Mouse (Mus musculus): ENCODE data around the gene Olfr1320. TPM values are rescaled to one million over a fixed set of nuclear protein-coding genes. Genes with fewer than 3 reads are reported as not detected.
"Not testable (repeated sequence)": the region's sequence is repeated elsewhere in the genome, so short reads cannot be mapped to it uniquely, and the experiment has no call there.

Gene Olfr1320
- polyA plus RNA-seq (2014; fragmentation: Nextera tagmentation; extraction: Ambion mirVana): not detected in 2 replicates

DNA sequence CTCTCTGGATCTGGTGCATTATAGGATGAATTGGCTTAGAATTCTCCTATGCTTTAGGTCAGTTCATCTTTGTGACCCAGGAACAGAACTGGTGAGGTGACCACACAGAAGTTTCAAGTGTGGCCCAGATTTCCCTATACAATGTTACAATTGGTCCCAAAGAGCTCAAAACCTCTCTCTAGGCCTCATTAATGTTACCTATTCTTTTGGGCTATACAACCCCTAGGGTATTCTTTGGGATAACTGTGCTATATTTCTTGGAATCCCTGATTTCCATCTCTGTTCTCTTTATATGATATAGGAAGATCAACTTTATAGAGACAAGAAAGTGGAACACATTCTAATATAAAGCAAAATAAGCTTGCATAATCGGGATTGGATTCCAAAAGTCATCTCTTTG lies at the start of gene Olfr1320:
Olfr1320 (plus strand) TSS at position 301 of the 400 bp plus-strand sequence.
- WGBS: 90% methylated on average over 1 of the region's 1 CpGs
- Histone ChIP-seq H3K36me3 (ENCODE audit: insufficient read depth) (no peaks in the 10 kb centered on the region), H3K9ac (no peak within 1 kb of the TSS), H3K27ac (ENCODE audit: low read depth) (no peak within 1 kb of the TSS), H3K9me3 (ENCODE audit: low read depth, low read length) (no peaks in the 10 kb centered on the region), H3K27me3 (ENCODE audit: insufficient read depth, low read length) (no peaks in the 10 kb centered on the region), H3K4me2 (no peak within 1 kb of the TSS), H3K4me3 (ENCODE audit: low read depth, low read length) (no peak within 1 kb of the TSS), H3K4me1 (ENCODE audit: insufficient read depth) (no peaks in the 10 kb centered on the region)
- no peak for DNase-seq
- no peak for ATAC-seq (ENCODE audit: insufficient read depth)
- no peak for TF ChIP-seq CTCF (IDR thresholded peaks at IDR 0.05; ENCODE audit: low read depth)

DNA sequence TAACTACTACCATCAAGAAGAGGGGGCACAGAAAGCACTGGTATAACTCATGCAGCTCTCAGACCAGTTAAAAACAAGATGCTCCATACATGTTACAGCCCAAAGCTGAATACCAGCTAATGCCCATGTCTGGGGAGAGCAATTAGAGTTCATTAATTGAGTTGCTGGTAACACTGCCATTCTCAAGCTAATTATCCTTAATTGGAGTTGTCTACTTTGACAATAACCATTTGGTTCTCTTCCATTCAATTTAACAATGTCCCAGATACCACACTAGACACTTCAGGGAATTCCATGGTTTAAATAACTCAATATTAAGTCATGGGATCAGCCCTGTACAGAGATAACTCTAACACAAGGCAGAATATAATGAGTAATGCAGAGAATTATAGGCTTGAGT lies 44.6 kb upstream of the Olfr1320 start:
- Histone ChIP-seq H3K27me3 (ENCODE audit: insufficient read depth, low read length) (no peaks in the 10 kb centered on the region), H3K4me1 (ENCODE audit: insufficient read depth) (no peaks in the 10 kb centered on the region), H3K9ac (no peak overlapping the region), H3K27ac (ENCODE audit: low read depth) (no peak overlapping the region), H3K4me3 (ENCODE audit: low read depth, low read length) (no peak overlapping the region), H3K36me3 (ENCODE audit: insufficient read depth) (no peaks in the 10 kb centered on the region), H3K4me2 (no peak overlapping the region), H3K9me3 (ENCODE audit: low read depth, low read length) (no peaks in the 10 kb centered on the region)
- no peak for DNase-seq
- TF ChIP-seq CTCF (IDR thresholded peaks at IDR 0.05; ENCODE audit: low read depth): no peak
- ATAC-seq (ENCODE audit: insufficient read depth): no peak

DNA sequence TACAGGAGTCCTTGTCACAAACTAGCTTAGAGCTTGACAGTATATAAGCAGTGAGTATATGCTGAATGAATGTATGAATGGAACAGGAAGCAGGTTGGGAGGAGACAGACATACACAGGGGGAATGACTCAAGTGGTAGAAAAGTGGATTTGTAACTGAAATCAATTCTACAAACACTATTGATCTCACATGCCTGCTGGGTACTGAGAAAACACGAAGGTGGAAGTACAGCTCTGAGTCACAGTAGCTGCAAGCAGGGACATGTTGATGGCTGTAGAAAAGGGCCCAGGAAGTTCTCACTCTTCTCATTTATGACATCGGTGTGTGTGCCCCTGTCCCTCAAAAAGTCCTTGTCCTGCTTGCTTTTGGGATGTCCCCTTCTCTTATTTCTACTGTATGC lies 40.9 kb upstream of the Olfr1320 start:
- H3K9ac ChIP-seq: no peak overlapping the region
- no peaks in the 10 kb centered on the region for H3K36me3 ChIP-seq (ENCODE audit: insufficient read depth)
- H3K9me3 ChIP-seq (ENCODE audit: low read depth, low read length): no peaks in the 10 kb centered on the region
- no peak for TF ChIP-seq CTCF (IDR thresholded peaks at IDR 0.05; ENCODE audit: low read depth)
- no peaks in the 10 kb centered on the region for H3K27me3 ChIP-seq (ENCODE audit: insufficient read depth, low read length)
- no peak overlapping the region for H3K27ac ChIP-seq (ENCODE audit: low read depth)
- H3K4me1 ChIP-seq (ENCODE audit: insufficient read depth): no peaks in the 10 kb centered on the region
- H3K4me3 ChIP-seq (ENCODE audit: low read depth, low read length): no peak overlapping the region
- no peak overlapping the region for H3K4me2 ChIP-seq
- WGBS: 66% methylated on average over 2 of the region's 2 CpGs
- ATAC-seq (ENCODE audit: insufficient read depth): no peak
- DNase-seq: no peak

DNA sequence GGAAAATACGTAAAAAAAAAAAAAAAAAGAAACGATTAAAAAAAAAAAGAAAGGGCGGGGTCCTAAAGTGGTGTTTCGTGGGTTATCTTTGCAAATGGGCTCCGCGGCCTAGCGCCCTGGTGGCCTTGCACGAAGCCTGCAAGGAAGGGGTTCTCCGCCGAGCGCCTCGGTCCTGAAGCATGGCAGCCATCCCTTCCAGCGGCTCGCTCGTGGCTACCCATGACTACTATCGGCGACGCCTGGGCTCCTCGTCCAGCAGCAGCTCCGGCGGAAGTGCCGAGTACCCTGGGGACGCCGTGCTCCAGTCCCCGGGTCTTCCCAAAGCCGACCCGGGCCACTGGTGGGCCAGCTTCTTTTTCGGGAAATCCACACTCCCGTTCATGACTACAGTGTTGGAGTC lies 11.4 kb upstream of the Olfr1320 start:
- H3K9ac ChIP-seq; H3K9me3 ChIP-seq (ENCODE audit: low read depth, low read length); H3K4me1 ChIP-seq (ENCODE audit: insufficient read depth); H3K4me2 ChIP-seq; H3K4me3 ChIP-seq (ENCODE audit: low read depth, low read length); H3K36me3 ChIP-seq (ENCODE audit: insufficient read depth); ATAC-seq (ENCODE audit: insufficient read depth); H3K27me3 ChIP-seq (ENCODE audit: insufficient read depth, low read length); DNase-seq; H3K27ac ChIP-seq (ENCODE audit: low read depth): not testable (repeated sequence)
- 87% methylated on average over 26 of the region's 29 CpGs for WGBS

Other genes starting within 250 kb of the Olfr1320 start
- gene Arhgap36, start 208.4 kb upstream of the Olfr1320 start, polyA plus RNA-seq (2014; fragmentation: Nextera tagmentation; extraction: Ambion mirVana): 0.16 and 0.18 TPM in 2 replicates
- not detected in 2 replicates for gene Olfr1321, start 62.7 kb downstream of the Olfr1320 start, polyA plus RNA-seq (2014; fragmentation: Nextera tagmentation; extraction: Ambion mirVana)
- gene Igsf1, start 125.4 kb downstream of the Olfr1320 start, polyA plus RNA-seq (2014; fragmentation: Nextera tagmentation; extraction: Ambion mirVana): 1.5 and 2.1 TPM in 2 replicates
- not detected in 2 replicates for gene Olfr1322, start 219.2 kb downstream of the Olfr1320 start, polyA plus RNA-seq (2014; fragmentation: Nextera tagmentation; extraction: Ambion mirVana)